Comparison of ENCODE assay signal across 20 mouse cellular contexts in genomic region chr17:11642328-11642727, GRCm38 (mm10).
"Had no signal": no experiment of that assay in that cellular context is flagged by ENCODE, and none has a peak within 500 bp of the region (broad histone marks: within the 10 kb centered on the region; RNA-seq: fewer than 3 reads in every experiment).

No protein-coding gene starts in this region.

- ATAC-seq: intestine, postnatal 0 days; liver, postnatal 0 days; midbrain, embryonic 13.5 days had no signal

- DNase-seq: kidney, adult 2 months; kidney, postnatal 25 days; layer of hippocampus, adult 9-11 months; liver, postnatal 0 days; retina, postnatal 1 day; right cerebral cortex, postnatal 25 days; spleen, adult 18-20 months; thymus, postnatal 25 days had no signal

- H3K4me1 ChIP-seq: limb, embryonic 12.5 days; limb, embryonic 15.5 days; stomach, embryonic 15.5 days had no signal

- H3K4me3 ChIP-seq: layer of hippocampus, adult 2 months; left cerebral cortex, adult 2 months; limb, embryonic 12.5 days; limb, embryonic 15.5 days; midbrain, embryonic 13.5 days; neural tube, embryonic 12.5 days; stomach, embryonic 15.5 days had no signal

- H3K27ac ChIP-seq: kidney, postnatal 0 days; layer of hippocampus, adult 2 months; left cerebral cortex, adult 2 months; limb, embryonic 12.5 days; limb, embryonic 15.5 days; liver, embryonic 14.5 days; macrophage; midbrain, embryonic 13.5 days; neural tube, embryonic 12.5 days; stomach, embryonic 15.5 days had no signal

- H3K27me3 ChIP-seq: limb, embryonic 12.5 days; limb, embryonic 15.5 days; midbrain, embryonic 13.5 days; neural tube, embryonic 12.5 days; stomach, embryonic 15.5 days had no signal

- H3K9me3 ChIP-seq: limb, embryonic 12.5 days; limb, embryonic 15.5 days; midbrain, embryonic 13.5 days; neural tube, embryonic 12.5 days; stomach, embryonic 15.5 days had no signal

- H3K9ac ChIP-seq: limb, embryonic 12.5 days; limb, embryonic 15.5 days; liver, embryonic 14.5 days; liver, postnatal 0 days; midbrain, embryonic 13.5 days; neural tube, embryonic 12.5 days; stomach, embryonic 15.5 days had no signal

- H3K4me2 ChIP-seq: limb, embryonic 12.5 days; limb, embryonic 15.5 days; liver, embryonic 11.5 days; midbrain, embryonic 13.5 days; neural tube, embryonic 12.5 days; stomach, embryonic 15.5 days had no signal

- H3K36me3 ChIP-seq: limb, embryonic 12.5 days; limb, embryonic 15.5 days; midbrain, embryonic 13.5 days; neural tube, embryonic 12.5 days; stomach, embryonic 15.5 days had no signal
